Mouse (Mus musculus): ENCODE measurements around the gene Rbm28. TPM values are rescaled to one million over a fixed set of nuclear protein-coding genes. Genes with fewer than 3 reads are reported as not detected.
"Not testable (repeated sequence)": the region's sequence is repeated elsewhere in the genome, so short reads cannot be mapped to it uniquely, and the experiment has no call there.

Gene Rbm28
- total RNA-seq, 2 experiments from 2014 or later = 38.7 to 45.7 TPM

DNA sequence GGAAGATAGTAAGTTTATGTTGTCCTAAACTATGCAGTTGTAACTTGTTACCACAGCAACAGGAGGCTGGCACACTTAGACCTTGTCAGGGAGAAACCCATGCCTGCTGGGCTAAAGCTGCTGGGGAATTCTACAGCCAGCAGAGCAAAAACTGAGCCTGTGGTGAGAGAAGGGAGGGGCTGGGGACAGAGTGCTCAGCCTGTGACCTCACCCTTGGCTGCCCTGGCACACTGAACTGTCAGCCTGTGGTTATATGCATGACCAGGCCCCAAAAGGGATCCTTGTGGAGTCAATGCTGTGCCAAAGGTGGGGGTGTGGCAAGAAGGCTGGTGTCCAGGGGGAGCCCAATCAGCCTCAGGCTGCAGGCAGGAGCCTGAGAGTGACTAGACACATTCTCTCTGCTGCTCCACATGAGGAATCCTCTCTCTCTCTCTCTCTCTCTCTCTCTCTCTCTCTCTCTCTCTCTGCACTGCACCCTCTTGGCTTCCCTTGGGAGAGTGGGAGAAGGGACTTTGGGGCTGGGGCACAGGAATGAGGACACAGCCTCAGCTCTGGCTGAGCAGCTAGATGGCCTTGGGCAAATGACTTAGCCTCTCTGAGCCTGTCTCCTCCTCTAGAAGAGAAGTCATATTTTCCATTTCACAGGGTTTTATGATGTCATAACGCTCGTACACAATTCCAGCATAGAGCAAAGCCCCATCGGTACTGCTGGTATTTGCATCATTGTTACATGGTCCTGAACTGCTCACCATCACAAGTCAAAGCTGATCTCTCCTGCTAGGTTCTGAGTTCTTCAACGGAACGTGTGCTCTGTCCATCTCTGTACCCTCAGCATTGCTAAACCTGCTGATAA is 31.3 kb upstream of the Rbm28 start:
- DNase-seq (ENCODE audit: low spot score in 2 of 2) = no peak
- intact Hi-C loops (cut with DNase I) = no loop called here

DNA sequence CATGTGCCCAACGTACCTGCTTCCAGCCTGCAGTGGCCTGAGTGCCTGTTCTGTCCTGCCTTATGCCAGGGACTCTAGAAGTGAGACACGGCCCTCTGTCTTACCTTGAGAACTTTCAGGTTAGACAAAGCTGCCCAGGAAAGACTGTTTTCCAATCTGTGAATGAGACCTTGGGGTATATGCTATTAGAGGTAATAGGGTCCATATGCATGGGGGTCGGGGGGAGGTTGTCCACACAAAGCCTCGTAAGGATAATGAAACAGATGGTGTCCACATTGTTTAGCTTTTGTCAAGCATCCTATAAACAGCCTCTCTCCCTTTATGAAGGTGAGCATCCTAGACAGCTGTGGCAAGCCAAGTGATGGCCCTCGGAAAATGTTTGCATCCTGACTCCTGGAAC is 30.3 kb upstream of the Rbm28 start:
- no peak for DNase-seq (ENCODE audit: low spot score in 2 of 2)
- intact Hi-C loops (cut with DNase I) = no loop called here

DNA sequence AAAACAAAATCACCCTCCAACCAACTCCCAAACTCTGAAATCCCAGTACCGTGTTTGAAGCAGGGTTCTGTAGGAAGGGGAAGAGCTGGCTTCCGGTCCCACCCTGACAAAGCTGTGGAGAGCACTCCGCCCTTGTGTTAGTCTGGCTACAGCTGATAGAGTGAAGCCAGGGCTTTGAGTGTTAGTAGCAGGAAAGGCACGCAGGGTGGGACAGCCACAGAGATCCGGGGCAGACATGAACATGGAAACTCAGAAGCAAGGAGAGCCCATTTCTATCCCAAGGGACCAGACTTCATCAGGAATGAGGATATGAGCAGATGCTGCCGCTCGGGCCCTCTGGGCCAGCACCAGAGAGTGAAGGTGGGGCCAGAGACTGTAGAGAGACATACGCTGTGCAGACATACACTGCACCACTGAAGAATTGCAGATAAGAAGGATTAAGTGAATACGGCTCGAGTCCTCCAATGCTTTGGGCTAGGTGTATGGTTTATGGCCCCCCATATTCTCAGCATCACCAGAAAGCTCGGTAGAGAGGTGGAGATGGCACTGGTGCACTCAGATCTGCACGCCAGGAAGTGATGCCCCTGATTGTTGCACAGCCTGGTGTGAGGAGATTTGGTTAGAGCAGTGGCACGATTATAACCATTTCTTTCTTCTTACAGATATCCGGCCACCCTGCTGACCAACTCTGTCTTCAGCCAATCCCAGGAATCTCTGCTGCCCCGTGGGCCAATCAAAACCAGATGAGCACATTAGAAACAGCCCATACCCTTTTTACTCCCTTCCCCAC is 29.4 kb upstream of the Rbm28 start:
- DNase-seq (ENCODE audit: low spot score in 2 of 2) = no peak
- intact Hi-C loops (cut with DNase I) = no loop called here

DNA sequence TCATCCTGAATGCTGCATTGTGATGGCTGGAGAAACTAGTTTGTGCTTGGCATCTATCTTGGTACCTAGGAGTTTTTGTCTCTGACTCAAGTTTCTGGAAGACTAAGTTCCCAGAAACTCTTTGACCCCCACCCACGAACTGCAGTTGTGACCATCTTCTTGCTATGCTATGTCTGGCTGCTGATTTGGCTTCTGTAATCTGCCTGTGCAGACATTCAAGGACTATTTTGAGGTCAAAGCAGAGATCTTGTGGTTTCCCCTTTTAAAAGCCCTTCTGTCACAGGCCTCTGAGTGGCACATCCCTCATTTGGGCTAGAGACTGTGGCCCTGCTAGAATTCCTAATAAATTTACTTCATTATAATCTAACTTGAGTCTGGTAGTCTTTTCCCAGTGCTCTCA is 23.1 kb upstream of the Rbm28 start:
- DNase-seq (ENCODE audit: low spot score in 2 of 2) = no peak
- intact Hi-C loops (cut with DNase I) = no loop called here

DNA sequence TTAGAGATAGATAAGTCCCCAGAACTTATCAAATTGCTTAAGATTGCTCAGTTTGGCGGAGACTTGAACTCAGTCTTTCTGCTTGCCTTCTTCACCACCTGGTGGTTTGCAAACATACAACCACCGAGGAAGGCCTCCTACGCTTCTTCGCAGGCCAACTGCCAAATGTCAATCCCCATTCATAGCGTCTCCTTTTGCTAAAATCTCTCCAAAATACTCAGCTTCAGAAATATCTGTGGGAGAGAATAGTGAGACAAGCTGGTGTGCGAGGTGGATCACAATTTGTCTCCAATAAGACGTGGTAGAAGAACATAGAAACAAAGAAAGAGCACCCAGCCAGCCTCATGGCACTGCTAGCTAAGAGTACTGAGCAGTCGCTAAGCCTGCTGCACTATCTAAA is 15.0 kb upstream of the Rbm28 start:
- intact Hi-C loops (cut with DNase I) = no loop called here
- peak; percentile 52 to 81 for DNase-seq (ENCODE audit: low spot score in 2 of 2)

DNA sequence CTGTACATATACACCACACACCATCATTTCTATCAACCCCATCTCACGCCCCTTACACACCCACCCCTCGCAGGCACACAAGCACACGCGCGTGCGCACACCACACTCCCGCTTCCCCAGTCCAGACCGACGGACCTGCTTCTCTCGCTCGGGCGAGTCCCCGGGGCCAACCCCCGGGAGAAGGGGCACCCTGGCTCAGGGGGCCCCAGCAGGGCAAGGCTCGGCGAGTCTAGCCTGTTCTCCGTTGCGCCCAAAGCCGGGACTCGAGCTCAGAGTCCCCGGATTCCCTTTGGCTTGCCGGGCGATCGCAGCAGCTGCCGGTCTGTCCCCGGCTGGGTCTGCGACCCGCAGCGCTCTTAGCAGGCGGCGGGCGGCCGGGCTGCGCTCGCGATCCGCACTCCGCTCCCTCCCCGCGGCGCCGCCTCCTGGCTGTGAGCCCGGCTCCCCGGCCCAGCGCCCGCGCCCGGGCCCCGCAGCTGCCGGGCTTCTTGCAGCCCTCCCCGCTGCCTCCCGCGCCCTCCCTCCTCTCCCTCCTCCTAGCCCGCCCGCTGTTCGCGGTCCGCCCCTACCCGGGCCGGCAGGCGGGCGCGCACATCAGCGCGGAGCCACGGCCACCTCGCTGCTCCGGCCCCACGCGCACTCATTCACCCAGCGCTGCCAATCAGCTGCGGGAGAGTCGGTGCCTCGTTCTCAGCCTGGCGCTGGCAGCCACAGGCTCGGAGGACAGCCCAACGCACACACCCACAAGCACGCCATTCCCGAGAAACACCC is 14.3 kb upstream of the Rbm28 start, which contains the start of gene Prrt4:
Prrt4 (minus strand) TSS at position 697 of the 771 bp plus-strand sequence.
- peak; percentile 75 to 77 for DNase-seq (ENCODE audit: low spot score in 2 of 2)
- intact Hi-C loops (cut with DNase I) = no loop called here

DNA sequence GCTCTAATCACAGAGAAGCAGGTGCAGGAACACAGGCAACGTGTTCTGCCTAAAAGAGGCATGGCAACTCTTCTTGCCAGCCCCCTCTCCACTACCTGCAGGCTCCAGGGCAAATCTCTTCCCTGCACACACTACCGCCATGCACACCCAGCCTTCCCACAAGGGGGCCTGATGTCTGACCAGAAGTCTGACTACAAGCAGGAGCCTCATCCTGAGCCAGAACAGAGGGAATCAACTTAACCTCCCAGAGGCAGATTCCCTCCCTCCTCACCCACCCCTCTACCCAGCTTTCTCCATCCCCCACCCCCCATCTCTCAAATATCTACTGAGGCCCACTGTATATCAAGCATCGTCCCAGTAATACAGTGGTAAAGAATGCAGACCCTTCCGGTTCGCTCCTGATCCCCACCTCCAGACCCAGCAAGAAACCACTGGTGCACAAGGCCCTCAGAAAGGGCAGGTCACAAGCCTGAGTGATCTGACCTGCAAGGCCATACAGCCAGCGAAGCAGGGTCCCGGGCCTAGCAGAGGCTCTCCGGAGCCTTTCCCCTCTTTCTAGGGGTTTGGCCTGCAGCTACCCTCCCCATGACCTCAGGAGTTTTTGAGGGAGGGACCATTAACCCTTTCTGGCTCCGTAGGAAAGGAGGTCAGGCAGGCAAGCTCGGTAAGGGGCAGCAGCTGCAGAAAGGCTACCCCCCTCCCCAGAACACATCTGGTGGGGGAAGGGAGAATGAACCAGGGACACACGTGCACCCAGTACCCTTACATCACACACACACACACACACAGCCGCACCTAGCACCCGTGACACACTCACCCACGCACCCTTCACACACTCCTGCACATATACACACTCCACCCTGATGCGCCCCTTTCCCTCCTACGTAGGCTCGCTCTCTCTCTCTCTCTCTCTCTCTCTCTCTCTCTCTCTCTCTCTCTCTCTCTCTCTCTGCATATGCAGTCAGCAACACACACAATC is 13.4 kb upstream of the Rbm28 start:
- DNase-seq (ENCODE audit: low spot score in 2 of 2) = no peak
- intact Hi-C loops (cut with DNase I) = no loop called here

DNA sequence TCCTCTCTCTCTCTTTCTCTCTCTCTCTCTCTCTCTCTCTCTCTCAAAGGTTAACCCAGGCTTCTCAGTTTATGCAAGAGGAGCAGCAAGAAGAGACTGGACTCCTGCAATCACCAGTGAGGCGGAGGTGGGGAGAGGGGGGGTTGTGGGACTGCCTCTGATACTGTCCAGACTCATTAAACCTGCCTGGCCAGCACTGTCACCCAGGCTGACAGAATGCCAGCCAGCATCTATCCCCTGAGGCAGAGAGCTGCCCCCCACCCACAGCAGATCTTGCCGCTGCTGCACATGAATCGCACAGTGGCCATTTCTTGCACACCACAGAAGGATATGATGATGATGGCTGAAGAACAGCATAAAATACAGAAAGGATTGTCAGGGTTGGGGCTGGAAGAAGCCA is 10.3 kb upstream of the Rbm28 start:
- intact Hi-C loops (cut with DNase I) = no loop called here
- DNase-seq (ENCODE audit: low spot score in 2 of 2) = no peak

DNA sequence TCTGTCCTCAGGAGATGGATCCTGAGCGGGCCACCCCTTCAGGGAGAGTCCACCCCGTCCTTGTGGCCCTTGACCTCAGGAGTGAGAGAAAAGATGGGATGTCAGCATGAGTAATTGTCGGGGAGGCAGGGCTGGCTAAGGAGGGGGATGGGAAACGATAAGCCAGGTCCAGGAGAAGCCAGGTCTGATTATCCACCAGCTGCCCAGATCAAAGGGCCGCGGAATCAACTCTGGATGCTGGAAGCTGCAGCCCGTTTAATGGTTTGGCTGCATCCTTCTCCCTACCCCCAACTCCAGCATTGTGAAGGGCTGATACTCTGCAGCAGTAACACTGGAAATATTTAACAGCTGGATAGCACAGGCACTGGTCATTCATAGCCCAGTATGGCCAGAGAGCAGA is 9.6 kb upstream of the Rbm28 start:
- no peak for DNase-seq (ENCODE audit: low spot score in 2 of 2)
- intact Hi-C loops (cut with DNase I) = no loop called here

DNA sequence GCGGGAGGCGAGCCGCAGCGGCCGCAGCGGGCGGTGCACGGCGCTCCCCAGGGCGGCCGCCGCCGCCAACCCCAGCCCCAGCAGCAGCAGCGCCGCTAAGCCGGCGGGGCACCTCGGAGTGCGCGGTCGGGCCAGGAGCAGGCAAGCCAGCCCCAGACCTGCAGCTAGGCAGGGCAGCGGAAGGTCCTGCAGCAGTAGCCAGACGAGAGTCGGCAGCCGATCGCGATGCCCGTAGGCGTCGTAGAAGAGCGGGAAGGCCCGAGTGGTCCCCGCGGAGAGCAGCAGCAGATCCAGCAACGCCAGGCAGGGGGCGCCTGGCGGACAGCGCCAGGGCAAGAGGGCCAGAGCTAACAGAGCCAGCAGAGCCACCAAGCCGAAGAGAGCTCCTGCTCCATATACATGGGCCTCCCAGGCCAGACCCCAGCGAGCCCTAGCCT is 6.2 kb upstream of the Rbm28 start:
- DNase-seq (ENCODE audit: low spot score in 2 of 2) = peak; percentile 66 to 70
- intact Hi-C loops (cut with DNase I) = loop anchor here (1.0 kb wide), 1 partner anchor 27 kb away; no protein-coding TSS in a partner anchor

DNA sequence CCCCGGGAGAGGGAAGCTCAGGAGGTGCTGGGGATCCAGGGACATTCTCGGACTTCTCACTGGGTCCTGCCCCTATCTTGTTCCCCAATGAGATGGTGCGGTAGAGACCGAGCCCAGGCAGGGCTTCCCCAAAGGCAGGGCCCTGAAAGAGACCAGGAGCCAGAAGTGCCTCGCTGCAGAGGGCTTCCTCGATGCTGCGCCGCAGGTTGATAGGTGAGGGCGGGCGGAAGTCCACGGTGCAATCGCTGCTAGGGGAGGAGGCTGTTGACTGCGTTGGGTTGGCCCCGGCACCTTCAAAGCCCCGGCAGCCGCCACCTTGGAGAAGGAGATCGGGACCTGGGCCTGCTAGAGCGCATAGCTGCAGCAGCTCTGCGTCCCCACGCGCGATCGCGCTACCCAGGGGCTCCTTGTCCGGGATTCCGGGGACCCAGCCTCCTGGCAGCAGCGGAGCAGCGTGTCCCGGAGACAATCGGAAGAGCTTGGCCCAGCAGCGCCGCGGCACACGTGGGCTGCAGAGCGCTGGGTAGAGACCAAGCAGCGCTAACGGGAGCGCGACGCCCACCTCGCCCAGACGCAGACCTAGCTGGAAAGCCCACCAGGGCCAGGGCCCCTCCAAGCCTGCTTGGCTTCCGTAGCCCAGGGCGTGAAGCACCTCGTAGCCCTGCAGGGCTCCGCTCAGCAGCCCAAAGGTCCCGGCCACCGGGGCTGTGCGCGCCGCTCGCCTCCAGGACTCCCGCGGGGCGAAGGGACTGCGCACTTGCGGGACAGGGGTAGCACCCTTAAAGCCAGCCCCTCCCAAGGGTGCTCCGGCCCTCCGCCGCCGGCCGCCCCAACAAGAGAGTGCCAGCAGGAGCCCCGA is 5.5 kb upstream of the Rbm28 start:
- intact Hi-C loops (cut with DNase I) = no loop called here
- no peak for DNase-seq (ENCODE audit: low spot score in 2 of 2)

DNA sequence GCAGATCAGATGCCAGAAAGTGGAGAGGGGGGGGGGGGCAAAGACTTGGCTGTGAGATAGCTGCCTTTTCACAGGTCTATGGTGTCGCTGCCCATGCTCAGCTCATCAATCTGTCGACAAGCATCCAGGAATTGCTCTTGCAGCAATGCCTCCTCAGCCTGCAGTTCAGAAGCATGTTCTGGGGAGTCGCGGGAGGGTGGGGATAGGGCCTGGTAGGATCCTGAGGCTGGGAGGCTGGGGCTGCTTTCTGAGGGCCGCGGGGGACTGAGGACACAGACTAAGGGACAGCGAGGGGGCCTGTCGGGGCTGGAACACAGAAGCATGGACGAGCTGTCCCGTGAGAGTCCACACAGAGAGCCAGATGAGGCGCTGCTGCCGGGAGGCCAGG is 4.9 kb upstream of the Rbm28 start:
- intact Hi-C loops (cut with DNase I) = loop anchor here (10.0 kb wide), 1 partner anchor 295 kb away; the partner anchor contains the start of gene Atp6v1f
- no peak for DNase-seq (ENCODE audit: low spot score in 2 of 2)

DNA sequence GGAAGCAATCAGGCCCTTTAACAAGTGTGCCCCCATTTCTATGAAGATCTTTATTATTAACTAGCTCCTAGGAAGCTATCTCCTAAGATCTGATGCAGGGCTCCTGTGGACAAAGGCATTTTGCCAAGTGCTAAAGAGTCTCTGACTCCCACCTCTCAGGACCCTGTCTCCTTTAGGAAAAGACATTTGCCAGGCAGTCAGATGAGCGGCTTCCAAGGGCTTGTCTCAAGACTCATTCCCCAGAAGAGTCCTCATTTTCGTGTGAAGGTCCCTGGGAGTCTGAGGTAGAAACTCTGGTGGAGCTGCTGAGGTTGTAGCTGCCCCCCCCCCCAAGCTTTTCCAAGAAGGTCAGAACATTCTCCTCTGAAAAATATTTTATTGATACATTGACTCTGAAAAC is 4.1 kb upstream of the Rbm28 start:
- intact Hi-C loops (cut with DNase I) = loop anchor here (10.0 kb wide), 1 partner anchor 296 kb away; the partner anchor contains the start of gene Atp6v1f

DNA sequence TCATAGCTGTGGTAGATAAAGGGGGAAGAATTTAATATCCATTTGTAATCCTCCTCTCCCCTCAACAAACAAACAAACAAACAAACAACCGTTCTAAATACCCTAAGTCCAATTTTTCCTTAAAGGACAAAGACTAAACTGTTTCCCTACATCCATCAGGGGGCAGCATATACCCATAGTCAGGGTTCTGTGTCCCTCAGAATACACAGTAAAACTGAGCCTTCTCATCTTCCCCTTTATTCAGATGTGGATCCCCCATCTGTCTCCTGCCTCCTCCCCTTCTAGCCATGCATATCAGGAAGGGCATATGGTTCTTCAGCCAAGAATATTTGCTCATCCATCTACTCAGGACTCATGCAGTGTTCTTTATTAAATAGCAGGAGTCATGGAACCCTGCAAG is 1.4 kb upstream of the Rbm28 start:
- DNase-seq (ENCODE audit: low spot score in 2 of 2) = peak; percentile 57 to 77
- intact Hi-C loops (cut with DNase I) = loop anchor here (1.0 to 10.0 kb wide), 3 partner anchors 32 to 299 kb away; partner anchors contain the start of genes Atp6v1f and Fam71f2

More for the DNA sequence above, 4.1 kb upstream of the Rbm28 start:
- DNase-seq (ENCODE audit: low spot score in 2 of 2) = no peak

DNA sequence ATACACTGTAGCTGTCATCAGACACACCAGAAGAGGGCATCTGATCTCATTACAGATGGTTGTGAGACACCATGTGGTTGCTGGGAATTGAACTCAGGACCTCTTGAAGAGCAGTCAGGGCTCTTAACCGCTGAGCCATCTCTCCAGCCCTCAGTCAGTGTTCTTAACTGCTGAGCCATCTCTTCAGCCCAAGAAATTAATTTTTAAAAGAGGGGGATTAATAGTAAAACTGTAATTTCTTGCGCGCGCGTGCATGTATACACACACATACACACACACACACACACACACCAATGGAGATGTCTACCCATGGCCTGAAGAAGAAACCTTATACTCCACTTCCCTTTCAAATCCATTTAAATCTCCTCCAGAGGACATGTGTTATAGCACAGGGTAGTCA is 3.5 kb downstream of the Rbm28 start:
- DNase-seq (ENCODE audit: low spot score in 2 of 2) = not testable (repeated sequence)
- intact Hi-C loops (cut with DNase I) = loop anchor here (10.0 kb wide), 1 partner anchor 304 kb away; the partner anchor contains the start of gene Atp6v1f

DNA sequence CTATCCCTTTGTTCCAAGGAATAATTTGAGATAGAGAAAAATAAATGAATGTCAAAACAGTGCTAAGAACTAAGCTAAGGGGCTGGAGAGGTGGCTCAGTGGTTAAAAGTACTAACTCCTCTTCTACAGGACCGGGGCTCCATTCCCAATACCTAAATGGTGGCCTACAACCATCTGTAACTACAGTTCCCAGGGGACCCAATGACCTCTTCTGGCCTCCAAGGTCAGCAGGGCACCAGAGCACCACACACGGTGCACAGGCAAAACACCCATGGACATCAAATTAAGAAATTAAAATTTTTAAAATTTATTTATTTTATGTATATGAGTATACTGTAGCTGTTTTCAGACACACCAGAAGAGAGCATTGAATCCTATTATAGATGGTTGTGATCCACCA is 4.0 kb downstream of the Rbm28 start:
- no peak for DNase-seq (ENCODE audit: low spot score in 2 of 2)
- intact Hi-C loops (cut with DNase I) = loop anchor here (10.0 kb wide), 1 partner anchor 304 kb away; the partner anchor contains the start of gene Atp6v1f

DNA sequence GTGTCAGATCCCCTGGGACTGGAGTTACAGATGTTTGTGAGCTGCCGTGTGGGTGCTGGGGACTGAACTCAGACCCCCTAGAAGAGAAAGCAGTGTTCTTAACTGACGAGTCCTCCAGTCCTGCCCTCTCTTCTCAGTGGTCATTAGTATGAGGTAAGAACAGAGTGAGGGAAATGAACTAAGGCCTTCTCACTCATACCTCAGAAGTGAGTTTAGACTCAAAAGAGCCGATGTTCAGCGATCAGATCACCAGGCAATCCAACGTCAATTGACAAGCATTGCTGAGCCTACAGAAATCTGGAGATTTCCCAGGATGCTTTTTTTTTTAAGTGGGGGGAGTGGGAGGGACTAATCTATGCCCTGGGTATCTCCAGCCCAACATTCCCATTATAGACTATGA is 8.5 kb downstream of the Rbm28 start:
- intact Hi-C loops (cut with DNase I) = no loop called here

DNA sequence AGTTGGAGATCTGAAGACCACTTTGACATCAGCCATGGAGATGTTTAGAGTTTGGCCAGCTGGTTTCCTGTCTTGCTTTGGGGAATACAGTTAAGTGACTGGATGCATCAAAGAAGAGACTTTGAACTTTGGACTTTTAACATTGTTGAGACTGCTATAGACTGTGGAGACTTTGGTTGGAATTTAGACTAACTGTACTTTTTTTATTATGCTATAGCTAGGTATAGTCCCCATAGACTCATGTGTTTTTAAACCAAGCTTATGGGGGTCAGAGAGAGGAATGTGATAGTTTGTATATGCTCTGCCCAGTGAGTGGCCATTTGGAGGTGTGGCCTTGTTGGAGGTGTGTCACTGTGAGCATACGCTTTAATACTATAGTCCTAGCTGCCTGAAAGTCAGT is 14.8 kb downstream of the Rbm28 start:
- no peak for DNase-seq (ENCODE audit: low spot score in 2 of 2)
- intact Hi-C loops (cut with DNase I) = no loop called here

More for the DNA sequence above, 8.5 kb downstream of the Rbm28 start:
- no peak for DNase-seq (ENCODE audit: low spot score in 2 of 2)
